8 mouse cellular contexts compared by ENCODE assay signal in the genomic region with DNA sequence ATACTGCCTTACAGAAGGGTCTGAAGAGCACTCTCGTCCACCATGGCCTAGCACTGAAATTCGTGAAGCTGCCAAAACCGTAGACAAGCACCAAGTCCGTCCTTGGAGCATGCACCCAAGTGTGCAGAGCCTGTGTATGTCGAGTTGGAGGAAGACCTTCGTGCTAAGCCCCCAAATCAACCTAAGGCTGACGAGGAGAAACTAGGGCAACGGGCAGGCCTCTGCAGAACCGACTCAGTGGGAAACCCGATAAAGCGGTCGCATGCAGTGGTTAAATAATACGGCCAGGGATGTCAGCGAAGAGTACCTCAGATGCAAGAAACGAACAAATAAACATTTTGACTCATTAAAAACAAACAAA. TPM values are rescaled to one million over a fixed set of nuclear protein-coding genes. Genes with fewer than 3 reads are reported as not detected.
A peak's percentile ranks its signal among the peaks of the same experiment; 100 is the strongest.
DNase-seq lines count a peak whose midpoint lies in the region; ATAC-seq and TF ChIP-seq lines count a peak whose summit lies in the region.

No protein-coding gene starts in this region.

- TF ChIP-seq CTCF in liver, adult 2 months (IDR thresholded peaks at IDR 0.05; ENCODE audit: low read depth, low read length): no peak

- H3K36me3 ChIP-seq in liver, adult 2 months (ENCODE audit: control insufficient read depth, insufficient read depth, low read length): no peaks in the 10 kb centered on the region
- no peaks in the 10 kb centered on the region for H3K36me3 ChIP-seq in embryonic facial prominence, embryonic 15.5 days
- H3K36me3 ChIP-seq in intestine, embryonic 14.5 days (ENCODE audit: control insufficient read depth, insufficient read depth, low read length): no peaks in the 10 kb centered on the region
- no peaks in the 10 kb centered on the region for H3K36me3 ChIP-seq in neural tube, embryonic 12.5 days

- ATAC-seq in embryonic facial prominence, embryonic 15.5 days (ENCODE audit: insufficient number of reproducible peaks, low FRiP score, low TSS enrichment, low read depth): 0 out of 2 replicates have a peak, but pooled peaks have one; percentile 32
- peak; percentile 42; the same call in 1 of the 2 replicates for ATAC-seq in intestine, embryonic 14.5 days (replicated peaks; ENCODE audit: low FRiP score, low TSS enrichment, low read depth)
- ATAC-seq in neural tube, embryonic 12.5 days (ENCODE audit: low FRiP score, low read depth): peak; percentile 55
- no peak for ATAC-seq in monocyte, adult 5-6 weeks (replicated peaks; ENCODE audit: insufficient number of reproducible peaks, low FRiP score, low TSS enrichment, poor library complexity, severe bottlenecking)

- no peaks in the 10 kb centered on the region for H3K79me2 ChIP-seq in liver, adult 2 months (ENCODE audit: control insufficient read depth, insufficient read depth, low read length)

- H3K4me2 ChIP-seq in embryonic facial prominence, embryonic 15.5 days (replicated peaks): peak overlapping the region; percentile 69
- H3K4me2 ChIP-seq in intestine, embryonic 14.5 days (ENCODE audit: low read length): peak overlapping the region; percentile 63
- peak overlapping the region; percentile 64 for H3K4me2 ChIP-seq in neural tube, embryonic 12.5 days (replicated peaks)

- 36% methylated on average over 15 of the region's 15 CpGs for WGBS in liver, adult 2 months
- WGBS in embryonic facial prominence, embryonic 15.5 days: 9% methylated on average over 15 of the region's 15 CpGs
- 13% methylated on average over 15 of the region's 15 CpGs for WGBS in intestine, embryonic 14.5 days
- WGBS in neural tube, embryonic 12.5 days: 12% methylated on average over 15 of the region's 15 CpGs

- no peak for TF ChIP-seq POLR2A in liver, adult 2 months (IDR thresholded peaks at IDR 0.05; ENCODE audit: extremely low read depth, insufficient read depth, low read length)

- H3K9ac ChIP-seq in liver, adult 2 months (ENCODE audit: low read depth, low read length): no peak overlapping the region
- H3K9ac ChIP-seq in embryonic facial prominence, embryonic 15.5 days: no peak overlapping the region
- peak overlapping the region; percentile 39 for H3K9ac ChIP-seq in intestine, embryonic 14.5 days (ENCODE audit: low read length)
- H3K9ac ChIP-seq in neural tube, embryonic 12.5 days: peak overlapping the region; percentile 48

- H3K9me3 ChIP-seq in embryonic facial prominence, embryonic 15.5 days (replicated peaks): no peaks in the 10 kb centered on the region
- H3K9me3 ChIP-seq in intestine, embryonic 14.5 days (ENCODE audit: control insufficient read depth, low read length): no peaks in the 10 kb centered on the region
- no peaks in the 10 kb centered on the region for H3K9me3 ChIP-seq in neural tube, embryonic 12.5 days

- no peaks in the 10 kb centered on the region for H3K27me3 ChIP-seq in liver, adult 2 months (ENCODE audit: control insufficient read depth, insufficient read depth, low read length)
- H3K27me3 ChIP-seq in embryonic facial prominence, embryonic 15.5 days: no peaks in the 10 kb centered on the region
- H3K27me3 ChIP-seq in intestine, embryonic 14.5 days (replicated peaks; ENCODE audit: control insufficient read depth, insufficient read depth, low read length): no peaks in the 10 kb centered on the region
- H3K27me3 ChIP-seq in neural tube, embryonic 12.5 days (replicated peaks): no peaks in the 10 kb centered on the region

- peaks cover 11% of the 10 kb centered on the region for H3K4me1 ChIP-seq in liver, adult 2 months (ENCODE audit: control insufficient read depth, insufficient read depth, low read length)
- peaks cover 15% of the 10 kb centered on the region for H3K4me1 ChIP-seq in embryonic facial prominence, embryonic 15.5 days
- peaks cover 11% of the 10 kb centered on the region for H3K4me1 ChIP-seq in intestine, embryonic 14.5 days (replicated peaks; ENCODE audit: control insufficient read depth, insufficient read depth, low read length)
- peaks cover 15% of the 10 kb centered on the region for H3K4me1 ChIP-seq in neural tube, embryonic 12.5 days

- H3K4me3 ChIP-seq in liver, adult 2 months (ENCODE audit: insufficient read depth, low read depth, low read length): peak overlapping the region; percentile 56; the same call in 1 of the 2 replicates
- peak overlapping the region; percentile 69 for H3K4me3 ChIP-seq in embryonic facial prominence, embryonic 15.5 days (replicated peaks)
- peak overlapping the region; percentile 55 for H3K4me3 ChIP-seq in intestine, embryonic 14.5 days (ENCODE audit: low read depth, low read length)
- H3K4me3 ChIP-seq in neural tube, embryonic 12.5 days: peak overlapping the region; percentile 47

- peak overlapping the region; percentile 3 for H3K27ac ChIP-seq in liver, adult 2 months (replicated peaks; ENCODE audit: insufficient read depth, low read depth, low read length)
- peak overlapping the region; percentile 89 for H3K27ac ChIP-seq in embryonic facial prominence, embryonic 15.5 days (replicated peaks)
- H3K27ac ChIP-seq in intestine, embryonic 14.5 days (ENCODE audit: low read depth): peak overlapping the region; percentile 62; the same call in 1 of the 2 replicates
- H3K27ac ChIP-seq in neural tube, embryonic 12.5 days: 0 out of 2 replicates have a peak overlapping the region, but pooled peaks have one; percentile 3

- DNase-seq in liver, adult 2 months (ENCODE audit: extremely low read depth, low read depth, low spot score): no peak
- DNase-seq in liver: no peak
- peak; percentile 85 for DNase-seq in intestine, embryonic 14.5 days (ENCODE audit: low spot score)
- no peak for DNase-seq in layer of hippocampus, adult 8-10 months (ENCODE audit: low spot score in 2 of 2)
- DNase-seq in layer of hippocampus, adult 18-20 months (ENCODE audit: low spot score in 2 of 2): no peak

RNA-seq across cellular contexts. Expression of a gene that starts 3.1 kb away (rescaled TPM):
- 0.13 and 0.37 TPM in 2 replicates for total RNA-seq in liver, adult 2 months (2014; rRNA removed)
- 1.5 and 3.5 TPM in 2 replicates for polyA plus RNA-seq in liver, adult 2 months (2012; rRNA removed)
- 14.2 and 28.6 TPM in 2 replicates for polyA plus RNA-seq in embryonic facial prominence, embryonic 15.5 days (2015; fragmentation: Nextera tagmentation; extraction: Ambion mirVana)
- polyA plus RNA-seq in intestine, embryonic 14.5 days (2014; fragmentation: Nextera tagmentation; extraction: Ambion mirVana): 1.5 and 2.1 TPM in 2 replicates
- polyA plus RNA-seq in neural tube, embryonic 12.5 days (2016; fragmentation: Nextera tagmentation; extraction: Ambion mirVana): 1.7 and 2.3 TPM in 2 replicates
- total RNA-seq in monocyte, adult 5-6 weeks (2017): 1.4 to 6.2 TPM (median 1.6 TPM) in 3 replicates
- total RNA-seq in layer of hippocampus, adult 8-10 months (2022): 1 to 10 TPM in 2 of 4 experiments, under 1 TPM in 2; 0.43 to 3.1 (median 1.3) TPM
- 1 to 10 TPM; 1.5 to 2.0 TPM for total RNA-seq in layer of hippocampus, adult 18-20 months (2021)

RNA-seq across cellular contexts. Expression of a gene that starts 39.8 kb away (rescaled TPM):
- total RNA-seq in liver, adult 2 months (2014; rRNA removed): 194 and 217 TPM in 2 replicates
- polyA plus RNA-seq in liver, adult 2 months (2012; rRNA removed): 375 and 403 TPM in 2 replicates
- polyA plus RNA-seq in embryonic facial prominence, embryonic 15.5 days (2015; fragmentation: Nextera tagmentation; extraction: Ambion mirVana): 261 and 274 TPM in 2 replicates
- 341 and 347 TPM in 2 replicates for polyA plus RNA-seq in intestine, embryonic 14.5 days (2014; fragmentation: Nextera tagmentation; extraction: Ambion mirVana)
- 228 and 233 TPM in 2 replicates for polyA plus RNA-seq in neural tube, embryonic 12.5 days (2016; fragmentation: Nextera tagmentation; extraction: Ambion mirVana)
- total RNA-seq in monocyte, adult 5-6 weeks (2017): 15.7 to 38.4 TPM (median 25.1 TPM) in 3 replicates
- 100 to 1,000 TPM; 201 to 206 (median 203) TPM for total RNA-seq in layer of hippocampus, adult 8-10 months (2022)
- total RNA-seq in layer of hippocampus, adult 18-20 months (2021): 100 to 1,000 TPM; 181 to 187 TPM

RNA-seq across cellular contexts. Expression of a gene that starts 39.9 kb away (rescaled TPM):
- total RNA-seq in liver, adult 2 months (2014; rRNA removed): 0.07 and 0.09 TPM in 2 replicates
- 0.27 and 0.83 TPM in 2 replicates for polyA plus RNA-seq in liver, adult 2 months (2012; rRNA removed)
- 6.8 and 8.5 TPM in 2 replicates for polyA plus RNA-seq in embryonic facial prominence, embryonic 15.5 days (2015; fragmentation: Nextera tagmentation; extraction: Ambion mirVana)
- polyA plus RNA-seq in intestine, embryonic 14.5 days (2014; fragmentation: Nextera tagmentation; extraction: Ambion mirVana): 0.48 and 0.49 TPM in 2 replicates
- polyA plus RNA-seq in neural tube, embryonic 12.5 days (2016; fragmentation: Nextera tagmentation; extraction: Ambion mirVana): 6.5 and 7.8 TPM in 2 replicates
- total RNA-seq in monocyte, adult 5-6 weeks (2017): not detected in 3 replicates
- not detected for total RNA-seq in layer of hippocampus, adult 8-10 months (2022)
- not detected for total RNA-seq in layer of hippocampus, adult 18-20 months (2021)

RNA-seq across cellular contexts. Expression of a gene that starts 45.9 kb away (rescaled TPM):
- total RNA-seq in liver, adult 2 months (2014; rRNA removed): 11.5 and 14.5 TPM in 2 replicates
- 2.6 and 4.5 TPM in 2 replicates for polyA plus RNA-seq in liver, adult 2 months (2012; rRNA removed)
- polyA plus RNA-seq in embryonic facial prominence, embryonic 15.5 days (2015; fragmentation: Nextera tagmentation; extraction: Ambion mirVana): 25.6 and 26.1 TPM in 2 replicates
- polyA plus RNA-seq in intestine, embryonic 14.5 days (2014; fragmentation: Nextera tagmentation; extraction: Ambion mirVana): 10.7 and 12.7 TPM in 2 replicates
- 6.9 and 7.4 TPM in 2 replicates for polyA plus RNA-seq in neural tube, embryonic 12.5 days (2016; fragmentation: Nextera tagmentation; extraction: Ambion mirVana)
- total RNA-seq in monocyte, adult 5-6 weeks (2017): 270 to 442 TPM (median 434 TPM) in 3 replicates
- total RNA-seq in layer of hippocampus, adult 8-10 months (2022): 10 to 100 TPM; 10.6 to 67.7 (median 34.1) TPM
- 10 to 100 TPM in 1 of 2 experiments, 1 to 10 TPM in 1; 9.9 to 12.5 TPM for total RNA-seq in layer of hippocampus, adult 18-20 months (2021)

Comparison
In these comparisons a context has a peak if more than half of its experiments do, and no peak if none do; other contexts are left out.
1. H3K27ac ChIP-seq: peak in every context shown above with its lines; median percentile 89 in embryonic facial prominence, embryonic 15.5 days; 62 in intestine, embryonic 14.5 days; 3 in liver, adult 2 months; 3 in neural tube, embryonic 12.5 days.
2. H3K9ac ChIP-seq: peak in intestine, embryonic 14.5 days (single experiment) and neural tube, embryonic 12.5 days (single experiment); none in liver, adult 2 months (single experiment) and embryonic facial prominence, embryonic 15.5 days (single experiment).
3. Peak in every context shown above with its lines, with median percentiles within 50 percentile points of each other: H3K4me3 ChIP-seq and H3K4me2 ChIP-seq.